ENCODE assay signal across 8 mouse cellular contexts in the genomic region with DNA sequence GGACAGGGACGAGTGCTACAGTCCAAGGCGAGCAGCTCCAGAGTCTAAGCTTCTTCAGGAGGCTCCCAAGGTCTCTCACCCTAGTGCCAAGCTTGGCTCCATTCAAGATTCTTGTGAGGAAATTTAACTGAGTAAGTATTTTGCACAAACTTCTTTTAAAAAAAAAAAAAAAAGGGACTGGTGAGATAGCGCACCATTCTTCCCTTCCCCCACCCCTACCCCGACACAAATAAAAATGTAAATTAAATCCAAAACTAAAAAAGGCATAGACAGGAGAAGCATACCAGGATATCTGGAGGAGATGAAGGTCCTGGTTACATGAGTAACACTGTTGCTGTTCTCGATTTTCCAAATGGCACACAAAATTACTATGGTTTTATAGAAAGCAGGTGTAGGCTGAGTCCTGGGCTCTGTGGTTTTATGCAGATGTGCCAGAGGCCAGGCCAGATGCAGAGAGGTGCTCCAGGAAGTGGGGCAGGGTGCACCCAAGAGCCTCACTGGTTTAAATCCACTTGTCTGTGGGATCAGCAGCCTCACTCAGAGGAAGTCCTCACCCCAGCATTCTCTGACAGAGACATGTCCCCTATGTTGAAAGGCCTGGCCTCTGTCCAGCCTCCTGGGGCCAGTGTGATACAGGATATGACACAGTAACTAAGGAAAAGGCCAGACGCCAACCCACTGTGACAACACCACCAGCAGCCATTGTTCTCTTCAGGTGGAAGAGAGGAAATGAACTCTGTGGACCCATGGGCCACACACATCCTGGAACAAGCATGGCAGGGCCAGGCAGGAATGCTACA. TPM values are rescaled to one million over a fixed set of nuclear protein-coding genes. Genes with fewer than 3 reads are reported as not detected.
DNase-seq lines count a peak whose midpoint lies in the region; ATAC-seq and TF ChIP-seq lines count a peak whose summit lies in the region.

No protein-coding gene starts in this region.

- no peak overlapping the region for H3K4me3 ChIP-seq in embryonic facial prominence, embryonic 12.5 days
- H3K4me3 ChIP-seq in liver, adult 2 months (ENCODE audit: insufficient read depth, low read depth, low read length), result no peak overlapping the region

- peaks cover 38% of the 10 kb centered on the region for H3K4me1 ChIP-seq in embryonic facial prominence, embryonic 12.5 days
- peaks cover 40% of the 10 kb centered on the region for H3K4me1 ChIP-seq in liver, adult 2 months (ENCODE audit: control insufficient read depth, insufficient read depth, low read length)

- H3K79me2 ChIP-seq in liver, adult 2 months (ENCODE audit: control insufficient read depth, insufficient read depth, low read length), result 0 out of 2 replicates have a peak, but pooled peaks cover 6% of the 10 kb centered on the region

- H3K9me3 ChIP-seq in embryonic facial prominence, embryonic 12.5 days, result no peaks in the 10 kb centered on the region

- 0 out of 2 replicates have a peak, but pooled peaks have one; percentile 7 for TF ChIP-seq CTCF in liver, adult 2 months (IDR thresholded peaks at IDR 0.05; ENCODE audit: low read depth, low read length)

- TF ChIP-seq POLR2A in liver, adult 2 months (IDR thresholded peaks at IDR 0.05; ENCODE audit: extremely low read depth, insufficient read depth, low read length), result no peak

- 60% methylated on average over 6 of the region's 6 CpGs for WGBS in embryonic facial prominence, embryonic 12.5 days
- 17% methylated on average over 6 of the region's 6 CpGs for WGBS in liver, adult 2 months

- DNase-seq in embryo, embryonic 10 days (ENCODE audit: low spot score), result peak; percentile 16
- no peak for DNase-seq in embryo, embryonic 11 days
- peak; percentile 74 for DNase-seq in CD4-positive, CD25-positive, alpha-beta regulatory T cell, adult 2 months (ENCODE audit: low read depth, low spot score)
- DNase-seq in liver, adult 2 months (ENCODE audit: extremely low read depth, low read depth, low spot score), result peak; percentile 90
- DNase-seq in MN1 (ENCODE audit: low spot score), result no peak

- 0 out of 2 replicates have a peak overlapping the region, but pooled peaks have one; percentile 41 for H3K27ac ChIP-seq in embryonic facial prominence, embryonic 12.5 days
- H3K27ac ChIP-seq in liver, adult 2 months (replicated peaks; ENCODE audit: insufficient read depth, low read depth, low read length), result peak overlapping the region; percentile 82

- ATAC-seq in embryonic facial prominence, embryonic 12.5 days (ENCODE audit: insufficient number of reproducible peaks, insufficient read depth, low FRiP score, low TSS enrichment), result no peak
- ATAC-seq in hematopoietic stem cell, adult 5-6 weeks (replicated peaks in 1 of 2; ENCODE audit: insufficient read depth in 1 of 2, low FRiP score in 2 of 2, low TSS enrichment in 1 of 2, low read depth in 1 of 2, poor library complexity in 2 of 2, severe bottlenecking in 2 of 2), result peak; percentile 9 to 19; a peak in 2 of 4 replicates
- ATAC-seq in neutrophil, adult 5-6 weeks (ENCODE audit: extremely low read depth, insufficient number of reproducible peaks, low FRiP score, poor library complexity, severe bottlenecking), result peak; percentile 4; the same call in 1 of the 2 replicates

- H3K9ac ChIP-seq in embryonic facial prominence, embryonic 12.5 days, result no peak overlapping the region
- H3K9ac ChIP-seq in liver, adult 2 months (ENCODE audit: low read depth, low read length), result peak overlapping the region; percentile 43

- no peaks in the 10 kb centered on the region for H3K36me3 ChIP-seq in embryonic facial prominence, embryonic 12.5 days
- no peaks in the 10 kb centered on the region for H3K36me3 ChIP-seq in liver, adult 2 months (ENCODE audit: control insufficient read depth, insufficient read depth, low read length)

- no peaks in the 10 kb centered on the region for H3K27me3 ChIP-seq in embryonic facial prominence, embryonic 12.5 days
- no peaks in the 10 kb centered on the region for H3K27me3 ChIP-seq in liver, adult 2 months (ENCODE audit: control insufficient read depth, insufficient read depth, low read length)

- H3K4me2 ChIP-seq in embryonic facial prominence, embryonic 12.5 days (replicated peaks), result no peak overlapping the region

RNA-seq across cellular contexts. Expression of gene Pla2g6, which starts 5.0 kb away (rescaled TPM):
- 13.3 and 15.4 TPM in 2 replicates for polyA plus RNA-seq in embryonic facial prominence, embryonic 12.5 days (2016; fragmentation: Nextera tagmentation; extraction: Ambion mirVana)
- 7.4 and 10.2 TPM in 2 replicates for total RNA-seq in hematopoietic stem cell, adult 5-6 weeks (2017)
- total RNA-seq in liver, adult 2 months (2014; rRNA removed), result 16.3 and 29.3 TPM in 2 replicates
- polyA plus RNA-seq in liver, adult 2 months (2012; rRNA removed), result 24.5 and 25.1 TPM in 2 replicates
- total RNA-seq in neutrophil, adult 5-6 weeks (2017), result 3.4 and 5.5 TPM in 2 replicates

RNA-seq across cellular contexts. Expression of gene Maff, which starts 23.2 kb away (rescaled TPM):
- 1.8 and 1.9 TPM in 2 replicates for polyA plus RNA-seq in embryonic facial prominence, embryonic 12.5 days (2016; fragmentation: Nextera tagmentation; extraction: Ambion mirVana)
- 12.3 and 31.4 TPM in 2 replicates for total RNA-seq in hematopoietic stem cell, adult 5-6 weeks (2017)
- 8.5 and 10.8 TPM in 2 replicates for total RNA-seq in liver, adult 2 months (2014; rRNA removed)
- polyA plus RNA-seq in liver, adult 2 months (2012; rRNA removed), result 0.75 and 0.89 TPM in 2 replicates
- 2.7 and 3.4 TPM in 2 replicates for total RNA-seq in neutrophil, adult 5-6 weeks (2017)

RNA-seq across cellular contexts. Expression of gene Baiap2l2, which starts 37.9 kb away (rescaled TPM):
- 10.1 and 10.7 TPM in 2 replicates for polyA plus RNA-seq in embryonic facial prominence, embryonic 12.5 days (2016; fragmentation: Nextera tagmentation; extraction: Ambion mirVana)
- total RNA-seq in hematopoietic stem cell, adult 5-6 weeks (2017), result 0.13 and 0.79 TPM in 2 replicates
- total RNA-seq in liver, adult 2 months (2014; rRNA removed), result 0.20 TPM in 1 of 2 replicates, not detected in the other
- polyA plus RNA-seq in liver, adult 2 months (2012; rRNA removed), result 0.31 and 0.51 TPM in 2 replicates
- total RNA-seq in neutrophil, adult 5-6 weeks (2017), result not detected in 2 replicates

Comparison
In these comparisons a context has a peak if more than half of its experiments do, and no peak if none do; other contexts are left out.
1. DNase-seq: peak in embryo, embryonic 10 days (single experiment), CD4-positive, CD25-positive, alpha-beta regulatory T cell, adult 2 months (single experiment) and liver, adult 2 months (single experiment); none in embryo, embryonic 11 days (single experiment) and MN1 (single experiment).